Mouse (Mus musculus) megakaryocyte, embryonic 14.5 days (primary cell): ENCODE measurements at regions not wholly inside any gene's neighbourhood (a gene's known extent, or its start where the extent isn't known, plus 50 kb on each side); places are given as distances from the start of the nearest gene placed in this dataset.

Experiments used
- FLI1 ChIP-seq: IDR thresholded peaks from 2 replicates; pipeline ENCODE4 v1.6.1; 2012; ENCODE audit warnings: low read length, inconsistent platforms, mixed read lengths
- GATA1 ChIP-seq: IDR thresholded peaks from 3 replicates; pipeline ENCODE4 v1.6.1; 2012; ENCODE audit warnings: mixed read lengths, low read length, inconsistent platforms, borderline replicate concordance

DNA sequence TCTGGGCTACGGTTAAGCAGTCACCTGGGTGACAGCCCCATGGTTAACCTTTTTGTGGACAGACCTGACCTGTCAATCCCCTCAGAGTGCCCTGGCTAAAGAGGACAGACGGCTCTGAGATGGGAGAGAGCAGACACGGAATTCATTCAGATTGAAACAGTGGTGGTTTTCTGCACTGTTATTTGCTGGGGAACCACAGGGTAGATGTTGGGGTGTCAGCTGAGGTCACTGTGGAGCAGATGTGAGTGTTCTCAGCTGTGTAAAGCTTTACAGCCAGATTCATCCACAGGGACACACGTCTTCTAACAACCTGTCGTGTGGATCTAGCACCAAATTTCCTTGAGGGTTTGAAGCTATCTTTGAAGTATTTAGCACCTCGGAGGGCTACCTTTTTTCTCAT is 97.3 kb upstream of the Fut8 start:
- TF ChIP-seq FLI1 (no peak), GATA1 (no peak)
